Mouse (Mus musculus) liver, embryonic 14.5 days (tissue): Measurements from ENCODE around the gene Ncoa6. TPM values are rescaled to one million over a fixed set of nuclear protein-coding genes. Genes with fewer than 3 reads are reported as not detected.
A peak's percentile ranks its signal among the peaks of the same experiment; 100 is the strongest.

Source experiments
- ATAC-seq: fragments of 200-750 bp; cut with Nextera tagmentation; 2 replicates; pipeline ENCODE4 v1.8.0; 2017; ENCODE audit warnings: moderate number of reproducible peaks, mild to moderate bottlenecking, moderate library complexity; ENCODE audit not compliant: insufficient read depth
- DNase-seq, 3 experiments: peaks; one replicate each; pipeline ENCODE4 v3.0.0-alpha.2; 2012 to 2013; ENCODE audit warnings: low read depth in 3 of 3, low spot score in 3 of 3
- H3K27ac ChIP-seq: fragments of 300-500 bp; sonication (generic); 2 replicates; pipeline ENCODE4 v1.5.1; 2014; ENCODE audit warnings: moderate library complexity, mild to moderate bottlenecking, control low read depth, inconsistent platforms
- H3K27me3 ChIP-seq: fragments of 300-500 bp; sonication (generic); 2 replicates; pipeline ENCODE4 v1.6.1; 2014; ENCODE audit warnings: mild to moderate bottlenecking, low read length, moderate library complexity; ENCODE audit not compliant: control insufficient read depth, insufficient read depth
- H3K36me3 ChIP-seq: fragments of 300-500 bp; sonication (generic); replicated peaks from 2 replicates; pipeline ENCODE4 v1.6.1; 2014; ENCODE audit warnings: low read depth; ENCODE audit not compliant: control insufficient read depth, insufficient read depth
- H3K4me1 ChIP-seq, 2 experiments: fragments of 200-500 bp in 1 of 2; fragments of 300-500 bp in 1 of 2; sonication (generic) in 1 of 2; replicated peaks; 2 replicates each; pipeline ENCODE4 v1.6.1; 2012 to 2014; ENCODE audit warnings: antibody characterized with exemption in 1 of 2, inconsistent platforms in 1 of 2, low read length in 1 of 2; ENCODE audit not compliant: control insufficient read depth in 2 of 2, insufficient read depth in 2 of 2
- H3K4me2 ChIP-seq: fragments of 300-500 bp; sonication (generic); 2 replicates; pipeline ENCODE4 v1.6.1; 2014; ENCODE audit warnings: low read depth, mild to moderate bottlenecking, control low read depth, moderate library complexity
- H3K4me3 ChIP-seq, 2 experiments: fragments of 200-500 bp in 1 of 2; fragments of 300-500 bp in 1 of 2; sonication (generic) in 1 of 2; 2 replicates each; pipeline ENCODE4 v1.5.1; 2012 to 2014; ENCODE audit warnings: low read depth in 2 of 2, low read length in 2 of 2, mild to moderate bottlenecking in 2 of 2, control low read depth in 1 of 2, inconsistent platforms in 1 of 2, moderate library complexity in 1 of 2; ENCODE audit not compliant: insufficient read depth in 1 of 2
- H3K9ac ChIP-seq: fragments of 300-500 bp; sonication (generic); replicated peaks from 2 replicates; pipeline ENCODE4 v1.6.1; 2014; ENCODE audit warnings: mild to moderate bottlenecking, control low read depth, moderate library complexity
- H3K9me3 ChIP-seq: fragments of 300-500 bp; sonication (generic); 2 replicates; pipeline ENCODE4 v1.6.1; 2016; ENCODE audit warnings: low read length, mixed read lengths; ENCODE audit not compliant: control insufficient read depth
- CTCF ChIP-seq: IDR thresholded peaks from 2 replicates; pipeline ENCODE4 v1.5.1; 2016; ENCODE audit warnings: antibody characterized with exemption, low read depth, control low read depth
- EP300 ChIP-seq: IDR thresholded peaks from 2 replicates; pipeline ENCODE4 v1.6.1; 2016; ENCODE audit warnings: antibody characterized with exemption, low read depth
- WGBS: fragments of 180-500 bp; shearing (Covaris S2); extraction: QIAGEN DNeasy Blood & Tissue Kit; methylation state at CpG from one replicate; pipeline ENCODE4 v1.1.7; 2014; ENCODE audit not compliant: insufficient replicate concordance; 5-methylcytosine and 5-hydroxymethylcytosine counted together
- polyA plus RNA-seq, 2 experiments: library from polyadenylated mRNA; depleted of rRNA in 1 of 2; stranded (reverse) in 1 of 2; unstranded in 1 of 2; fragments of >200 nt; fragmentation: Nextera tagmentation in 1 of 2; extraction: Ambion mirVana in 1 of 2; gene quantifications; 2 replicates each; pipeline versions ENCODE4 v1.2.1 to v1.2.3; 2012 to 2014

Ncoa6 gene
- polyA plus RNA-seq, 2 experiments: 6.5 to 9.0 TPM

GRCm38 (mm10) chr2:155385731-155386533, 87.8 kb downstream of the Ncoa6 start:
- H3K9ac ChIP-seq: no peak overlapping the region

GRCm38 (mm10) chr2:155385090-155385489, 88.6 kb downstream of the Ncoa6 start:
- peaks cover 12% of the 10 kb centered on the region for H3K27me3 ChIP-seq
- no peak overlapping the region for H3K4me3 ChIP-seq
- DNase-seq (peak; percentile 50 to 66 (median 56)), ATAC-seq (no peak)
- H3K9ac ChIP-seq: no peak overlapping the region
- no peak overlapping the region for H3K27ac ChIP-seq
- H3K36me3 ChIP-seq: peaks cover 5% of the 10 kb centered on the region
- 21% methylated on average over 7 of the region's 7 CpGs for WGBS
- TF ChIP-seq CTCF (peak; percentile 88), EP300 (no peak)
- H3K4me1 ChIP-seq: peaks cover 6 to 9% of the 10 kb centered on the region in 2 experiments; a peak in 3 of 4 replicates
- no peaks in the 10 kb centered on the region for H3K9me3 ChIP-seq
- H3K4me2 ChIP-seq: no peak overlapping the region

More at GRCm38 (mm10) chr2:155385731-155386533, 87.8 kb downstream of the Ncoa6 start:
- 56% methylated on average over 18 of the region's 18 CpGs for WGBS
- peaks cover 6 to 7% of the 10 kb centered on the region in 2 experiments; a peak in 3 of 4 replicates for H3K4me1 ChIP-seq
- H3K9me3 ChIP-seq: no peaks in the 10 kb centered on the region
- no peak overlapping the region for H3K4me2 ChIP-seq
- no peak overlapping the region for H3K27ac ChIP-seq
- DNase-seq: no peak
- H3K27me3 ChIP-seq: peaks cover 4% of the 10 kb centered on the region
- TF ChIP-seq CTCF (no peak), EP300 (no peak)
- no peak overlapping the region for H3K4me3 ChIP-seq
- peaks cover 8% of the 10 kb centered on the region for H3K36me3 ChIP-seq
- ATAC-seq: no peak

- ATAC-seq: no peak
- no peak overlapping the region for H3K27ac ChIP-seq
- no peak overlapping the region; a peak in 1 of 4 replicates for H3K4me3 ChIP-seq
Observed at GRCm38 (mm10) chr2:155382791-155383438, 90.8 kb downstream of the Ncoa6 start.

GRCm38 (mm10) chr2:155382332-155382700, 91.4 kb downstream of the Ncoa6 start:
- H3K36me3 ChIP-seq: no peaks in the 10 kb centered on the region
- H3K27ac ChIP-seq: no peak overlapping the region
- DNase-seq: no peak
- peak overlapping the region; percentile 88 for H3K4me2 ChIP-seq
- peak overlapping the region; percentile 71 to 80 for H3K4me3 ChIP-seq
- H3K4me1 ChIP-seq: peaks cover 6 to 9% of the 10 kb centered on the region in 2 experiments; a peak in 3 of 4 replicates
- no peaks in the 10 kb centered on the region for H3K9me3 ChIP-seq
- WGBS: 29% methylated on average over 6 of the region's 6 CpGs
- peaks cover 12% of the 10 kb centered on the region for H3K27me3 ChIP-seq
- H3K9ac ChIP-seq: peak overlapping the region; percentile 77
- ATAC-seq: no peak
- TF ChIP-seq CTCF (no peak), EP300 (no peak)

More at GRCm38 (mm10) chr2:155382791-155383438, 90.8 kb downstream of the Ncoa6 start:
- TF ChIP-seq CTCF (no peak), EP300 (no peak)
- DNase-seq: no peak
- H3K9me3 ChIP-seq: no peaks in the 10 kb centered on the region
- H3K27me3 ChIP-seq: peaks cover 12% of the 10 kb centered on the region
- no peaks in the 10 kb centered on the region for H3K36me3 ChIP-seq
- WGBS: 79% methylated on average over 2 of the region's 2 CpGs
- no peak overlapping the region for H3K4me2 ChIP-seq
- H3K4me1 ChIP-seq: peaks cover 6 to 9% of the 10 kb centered on the region in 2 experiments; a peak in 3 of 4 replicates
- no peak overlapping the region for H3K9ac ChIP-seq
